Mouse (Mus musculus): Measurements from ENCODE around the gene Prx. TPM values are rescaled to one million over a fixed set of nuclear protein-coding genes. Genes with fewer than 3 reads are reported as not detected.

Gene Prx
- total RNA-seq, 2 experiments from 2014 or later, result 0.25 to 0.35 TPM

- no peak for DNase-seq (ENCODE audit: low spot score in 2 of 2)
Measured at GRCm38 (mm10) chr7:27552070-27552469, 52.9 kb downstream of the Prx start.

DNA sequence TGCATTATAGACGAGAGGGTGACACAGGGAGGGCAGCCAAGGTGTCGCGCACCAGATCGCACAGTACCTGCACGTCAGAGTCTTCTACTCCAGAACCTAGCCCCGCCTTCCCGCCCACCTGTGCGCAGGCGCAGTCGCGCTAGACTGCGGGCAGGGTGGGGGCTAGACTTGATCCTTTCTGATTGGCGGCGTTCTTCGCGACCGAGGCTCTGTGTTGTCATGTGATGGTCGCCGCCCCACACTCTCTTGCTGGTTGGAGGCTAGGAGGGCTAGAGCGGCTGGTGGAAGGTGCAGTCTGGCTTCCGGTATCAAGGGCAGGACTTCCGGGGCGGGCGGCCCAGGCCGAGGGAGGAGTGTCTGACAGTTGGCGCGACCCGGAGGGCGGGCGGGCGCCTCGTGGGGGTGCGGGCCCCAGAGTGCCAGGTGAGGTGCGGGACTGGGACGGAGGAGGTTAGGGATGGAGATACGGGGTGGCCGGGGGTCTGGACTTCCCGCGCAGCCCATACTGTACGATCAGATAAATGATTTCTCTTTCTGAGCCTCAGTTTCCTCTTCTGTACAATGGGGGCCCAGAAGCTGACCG is 53.9 kb downstream of the Prx start, which contains the start of the genes Pld3 and 2310022A10Rik:
Gene Pld3, minus strand, starts transcription at position 288 of the 583 bp plus-strand sequence.
Gene 2310022A10Rik, plus strand, starts transcription at position 303 of the 583 bp plus-strand sequence.
- DNase-seq (ENCODE audit: low spot score in 2 of 2), result peak; percentile 98

GRCm38 (mm10) chr7:27560291-27560887 is 61.3 kb downstream of the Prx start:
- no peak for DNase-seq (ENCODE audit: low spot score in 2 of 2)

GRCm38 (mm10) chr7:27560978-27561377 is 61.9 kb downstream of the Prx start:
- no peak for DNase-seq (ENCODE audit: low spot score in 2 of 2)

Other genes starting within 250 kb of the Prx start
- 100 to 1,000 TPM; 141 to 149 TPM for gene Numbl, start 240.9 kb upstream of the Prx start, total RNA-seq (2021)
- gene Ltbp4, start 161.6 kb upstream of the Prx start, total RNA-seq (2021), result 10 to 100 TPM; 43.9 to 47.5 TPM
- 10 to 100 TPM; 25.8 to 28.2 TPM for gene Shkbp1, start 143.3 kb upstream of the Prx start, total RNA-seq (2021)
- not detected for gene Gm20479, start 141.9 kb upstream of the Prx start, total RNA-seq (2021)
- 100 to 1,000 TPM; 130 to 133 TPM for gene Sptbn4, start 51.6 kb upstream of the Prx start, total RNA-seq (2021)
- gene Blvrb, start 51.3 kb upstream of the Prx start, total RNA-seq (2021), result 10 to 100 TPM; 18.5 to 20.1 TPM
- 1 to 10 TPM; 4.2 to 5.1 TPM for gene Sertad3, start 25.6 kb upstream of the Prx start, total RNA-seq (2021)
- 10 to 100 TPM in 1 of 2 experiments, 1 to 10 TPM in 1; 8.7 to 11.5 TPM for gene Sertad1, start 12.4 kb upstream of the Prx start, total RNA-seq (2021)
- gene Hipk4, start 23.9 kb downstream of the Prx start, total RNA-seq (2021), result not detected
- 100 to 1,000 TPM; 575 to 580 TPM for gene Pld3, start 53.9 kb downstream of the Prx start, total RNA-seq (2021)
- gene 2310022A10Rik, start 53.9 kb downstream of the Prx start, total RNA-seq (2021), result 10 to 100 TPM; 24.7 to 26.5 TPM
- gene Akt2, start 92.2 kb downstream of the Prx start, total RNA-seq (2021), result 100 to 1,000 TPM in 1 of 2 experiments, 10 to 100 TPM in 1; 88.8 to 103 TPM
- gene Ttc9b, start 154.6 kb downstream of the Prx start, total RNA-seq (2021), result 10 to 100 TPM; 45.3 to 45.7 TPM
- 100 to 1,000 TPM; 175 to 180 TPM for gene Map3k10, start 175.3 kb downstream of the Prx start, total RNA-seq (2021)
- gene Zfp607b, start 190.0 kb downstream of the Prx start, total RNA-seq (2021), result 10 to 100 TPM; 10.3 to 10.6 TPM
- 10 to 100 TPM; 36.0 to 37.7 TPM for gene Zfp60, start 232.1 kb downstream of the Prx start, total RNA-seq (2021)

Data from layer of hippocampus, adult 18-20 months (tissue).